Mouse (Mus musculus): ENCODE data around the gene Mpp2.

GRCm38 (mm10) chr11:102051541-102051940 lies 36.8 kb downstream of the Mpp2 start:
- TF ChIP-seq TAL1 (IDR thresholded peaks at IDR 0.05; ENCODE audit: low read length) (no peak), GATA1 (IDR thresholded peaks at IDR 0.05; ENCODE audit: low read length) (no peak)
